Mouse (Mus musculus): ENCODE measurements at regions not wholly inside any gene's neighbourhood (a gene's known extent, or its start where the extent isn't known, plus 50 kb on each side); places are given as distances from the start of the nearest gene placed in this dataset.

DNA sequence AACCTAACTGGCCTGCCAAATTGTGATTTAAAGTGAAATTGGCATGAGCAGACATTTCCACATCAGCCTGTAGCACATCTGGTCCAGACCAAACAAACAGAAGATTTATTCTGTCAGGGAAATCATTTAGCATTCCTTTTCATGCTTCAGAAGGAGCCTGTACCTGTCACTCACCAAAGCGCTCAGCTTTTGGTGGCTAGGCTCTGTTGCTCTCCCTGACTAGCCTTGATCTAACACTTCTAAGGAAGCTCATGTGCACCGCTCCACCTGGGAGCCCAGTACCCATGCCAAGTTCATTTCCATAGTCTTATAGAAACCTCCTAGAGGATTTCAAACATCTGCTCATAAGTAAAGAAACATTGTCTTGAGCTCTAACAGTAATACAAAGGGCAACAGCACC lies 253.8 kb upstream of the Tfap2d start:
- H3K4me1 ChIP-seq = no peaks in the 10 kb centered on the region
- no peaks in the 10 kb centered on the region for H3K36me3 ChIP-seq
- ATAC-seq (ENCODE audit: low FRiP score, low read depth) = peak; percentile 76
- no peaks in the 10 kb centered on the region for H3K27me3 ChIP-seq
- no peak overlapping the region for H3K4me3 ChIP-seq
- no peak overlapping the region for H3K4me2 ChIP-seq (replicated peaks)
- no peak overlapping the region for H3K9ac ChIP-seq (replicated peaks)
- H3K9me3 ChIP-seq = no peaks in the 10 kb centered on the region
- WGBS = 69% methylated on average over 2 of the region's 2 CpGs
- no peak overlapping the region for H3K27ac ChIP-seq (replicated peaks)

DNA sequence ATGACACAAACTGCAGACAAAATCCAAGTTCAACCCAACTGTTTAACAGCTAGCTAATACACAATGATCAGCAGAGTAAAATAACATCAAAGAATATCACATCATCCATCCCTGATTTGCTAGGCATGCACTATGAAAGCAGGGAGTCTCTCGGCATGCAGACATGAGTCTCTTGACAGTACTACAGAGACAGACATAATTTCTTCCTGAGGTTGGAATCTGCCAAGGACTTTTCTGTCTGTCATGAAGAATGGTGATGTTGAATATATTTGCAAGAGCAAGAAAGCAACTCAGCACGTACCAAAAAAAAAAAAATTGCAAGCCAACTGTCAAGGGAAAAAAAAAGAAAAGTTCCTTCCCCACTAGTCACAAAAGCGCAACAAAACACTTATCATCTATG lies 245.4 kb upstream of the Tfap2d start:
- Histone ChIP-seq H3K27ac (replicated peaks) (no peak overlapping the region), H3K4me2 (replicated peaks) (no peak overlapping the region), H3K9ac (replicated peaks) (no peak overlapping the region), H3K4me1 (no peaks in the 10 kb centered on the region), H3K4me3 (no peak overlapping the region), H3K36me3 (no peaks in the 10 kb centered on the region), H3K27me3 (no peaks in the 10 kb centered on the region), H3K9me3 (no peaks in the 10 kb centered on the region)
- ATAC-seq (ENCODE audit: low FRiP score, low read depth) = no peak
- WGBS = 81% methylated on average over 3 of the region's 3 CpGs

DNA sequence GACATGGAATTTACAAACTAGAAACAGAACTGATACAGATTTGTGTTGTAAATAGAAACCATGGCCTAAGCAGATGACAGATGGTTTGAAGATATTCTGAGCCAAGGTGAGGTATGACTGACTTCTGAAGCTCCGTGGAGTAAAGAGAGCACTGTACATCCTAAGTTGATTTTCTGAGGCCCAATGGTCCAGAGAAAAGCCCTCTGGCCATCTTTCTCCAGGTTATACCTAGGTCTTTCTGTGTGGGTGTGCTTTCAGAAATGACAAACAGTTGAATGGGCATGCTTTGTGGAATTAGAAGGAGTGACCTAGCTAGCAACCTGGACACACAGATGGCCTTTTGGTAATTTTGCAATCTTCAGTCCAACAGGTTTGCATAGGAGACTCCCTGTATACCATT lies 199.6 kb upstream of the Tfap2d start:
- H3K4me1 ChIP-seq = no peaks in the 10 kb centered on the region
- no peak for ATAC-seq (ENCODE audit: low FRiP score, low read depth)
- no peak overlapping the region for H3K9ac ChIP-seq (replicated peaks)
- H3K9me3 ChIP-seq = no peaks in the 10 kb centered on the region
- H3K27ac ChIP-seq (replicated peaks) = no peak overlapping the region
- H3K4me2 ChIP-seq (replicated peaks) = no peak overlapping the region
- H3K27me3 ChIP-seq = no peaks in the 10 kb centered on the region
- 96% methylated on average over 1 of the region's 1 CpGs for WGBS
- no peak overlapping the region for H3K4me3 ChIP-seq
- H3K36me3 ChIP-seq = no peaks in the 10 kb centered on the region

DNA sequence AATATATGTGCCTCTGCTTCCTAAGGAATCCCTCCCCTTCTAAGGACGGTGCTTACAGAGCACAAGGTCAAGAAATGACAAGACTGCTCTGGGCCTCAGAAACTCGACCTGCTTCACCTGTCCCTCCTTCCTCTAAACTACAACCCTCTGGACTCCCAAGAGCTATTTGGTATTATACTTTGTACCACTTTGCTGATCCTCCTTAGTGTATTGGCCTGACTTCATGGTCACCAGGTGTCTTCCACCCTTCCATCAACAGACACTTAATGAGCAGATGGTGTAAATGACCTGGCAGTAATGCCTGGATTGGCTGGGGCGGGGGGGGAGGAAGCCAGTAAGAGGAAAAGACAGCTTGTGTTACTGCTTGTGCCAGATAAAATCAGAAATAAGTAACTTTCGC lies 199.1 kb upstream of the Tfap2d start:
- Histone ChIP-seq H3K9me3 (no peaks in the 10 kb centered on the region), H3K4me3 (no peak overlapping the region), H3K27me3 (no peaks in the 10 kb centered on the region), H3K36me3 (no peaks in the 10 kb centered on the region), H3K9ac (replicated peaks) (no peak overlapping the region), H3K27ac (replicated peaks) (no peak overlapping the region), H3K4me2 (replicated peaks) (no peak overlapping the region), H3K4me1 (no peaks in the 10 kb centered on the region)
- no peak for ATAC-seq (ENCODE audit: low FRiP score, low read depth)
- WGBS = 67% methylated on average over 4 of the region's 4 CpGs

DNA sequence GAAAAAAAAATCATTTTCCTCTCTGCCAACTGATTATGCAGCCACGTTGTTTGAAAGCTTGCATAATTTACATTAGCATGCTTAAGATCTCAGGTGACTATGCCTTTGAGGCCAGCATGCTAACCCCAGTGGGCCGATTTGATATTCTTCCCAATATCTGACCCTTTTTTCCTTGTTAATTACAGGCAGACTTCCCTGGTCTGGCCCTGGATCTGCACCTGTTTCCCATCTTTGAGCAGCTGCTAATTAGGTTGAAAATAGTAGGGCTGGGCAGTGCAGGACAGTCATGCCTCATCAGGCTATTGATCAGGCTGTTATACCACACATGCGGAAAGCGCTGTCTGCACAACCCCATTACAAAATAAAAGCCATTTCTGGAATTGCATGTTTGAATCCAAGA lies 191.2 kb upstream of the Tfap2d start:
- Histone ChIP-seq H3K4me2 (replicated peaks) (no peak overlapping the region), H3K27me3 (no peaks in the 10 kb centered on the region), H3K9ac (replicated peaks) (no peak overlapping the region), H3K27ac (replicated peaks) (no peak overlapping the region), H3K36me3 (no peaks in the 10 kb centered on the region), H3K4me3 (no peak overlapping the region), H3K4me1 (no peaks in the 10 kb centered on the region), H3K9me3 (no peaks in the 10 kb centered on the region)
- ATAC-seq (ENCODE audit: low FRiP score, low read depth) = peak; percentile 83
- 69% methylated on average over 4 of the region's 4 CpGs for WGBS

DNA sequence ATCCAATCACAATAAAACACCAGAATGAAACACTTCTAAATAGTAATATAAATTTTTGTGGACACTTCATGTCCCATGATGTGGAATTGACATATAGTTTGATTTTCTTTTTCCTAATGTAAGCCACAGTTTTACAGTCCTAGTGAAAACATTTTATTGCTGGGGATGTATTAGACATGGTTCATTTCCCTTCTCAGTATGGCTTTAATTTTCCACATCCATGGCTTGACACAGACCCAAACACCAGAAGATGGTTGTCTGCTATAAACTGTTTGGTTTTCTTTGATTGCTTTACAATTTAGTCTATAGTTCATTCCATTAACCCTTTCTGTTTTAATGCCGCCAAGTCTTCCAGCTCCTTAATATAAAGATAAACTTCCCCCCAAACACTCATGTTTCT lies 146.5 kb upstream of the Tfap2d start:
- Histone ChIP-seq H3K27me3 (no peaks in the 10 kb centered on the region), H3K4me1 (no peaks in the 10 kb centered on the region), H3K9ac (replicated peaks) (no peak overlapping the region), H3K4me2 (replicated peaks) (no peak overlapping the region), H3K27ac (replicated peaks) (no peak overlapping the region), H3K4me3 (no peak overlapping the region), H3K36me3 (no peaks in the 10 kb centered on the region), H3K9me3 (no peaks in the 10 kb centered on the region)
- ATAC-seq (ENCODE audit: low FRiP score, low read depth) = no peak
- 96% methylated on average over 1 of the region's 1 CpGs for WGBS

DNA sequence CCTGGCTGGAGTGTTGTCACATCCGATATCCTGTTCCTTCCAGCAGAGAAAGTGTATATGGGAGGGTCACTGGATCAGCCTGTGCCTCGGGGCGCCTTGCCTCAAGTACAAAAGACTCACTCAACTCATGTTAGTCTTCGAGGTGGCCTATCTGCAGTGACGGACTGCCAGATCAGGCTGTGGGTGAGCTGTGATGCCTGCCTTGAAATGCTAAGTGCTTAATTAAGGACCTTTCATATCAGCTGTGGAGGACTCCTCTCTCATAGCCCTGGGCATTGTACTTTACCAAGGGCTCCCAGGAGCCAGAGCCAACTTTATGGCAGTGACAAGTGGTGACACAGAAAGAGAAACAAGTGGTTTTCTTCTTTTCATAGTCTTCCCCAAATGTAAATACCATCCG lies 145.8 kb upstream of the Tfap2d start:
- WGBS = 65% methylated on average over 6 of the region's 6 CpGs
- no peak overlapping the region for H3K4me3 ChIP-seq
- no peaks in the 10 kb centered on the region for H3K36me3 ChIP-seq
- H3K4me1 ChIP-seq = no peaks in the 10 kb centered on the region
- no peak overlapping the region for H3K4me2 ChIP-seq (replicated peaks)
- no peaks in the 10 kb centered on the region for H3K9me3 ChIP-seq
- no peak overlapping the region for H3K27ac ChIP-seq (replicated peaks)
- H3K27me3 ChIP-seq = no peaks in the 10 kb centered on the region
- ATAC-seq (ENCODE audit: low FRiP score, low read depth) = peak; percentile 69; the same call in 1 of the 2 replicates
- H3K9ac ChIP-seq (replicated peaks) = no peak overlapping the region

DNA sequence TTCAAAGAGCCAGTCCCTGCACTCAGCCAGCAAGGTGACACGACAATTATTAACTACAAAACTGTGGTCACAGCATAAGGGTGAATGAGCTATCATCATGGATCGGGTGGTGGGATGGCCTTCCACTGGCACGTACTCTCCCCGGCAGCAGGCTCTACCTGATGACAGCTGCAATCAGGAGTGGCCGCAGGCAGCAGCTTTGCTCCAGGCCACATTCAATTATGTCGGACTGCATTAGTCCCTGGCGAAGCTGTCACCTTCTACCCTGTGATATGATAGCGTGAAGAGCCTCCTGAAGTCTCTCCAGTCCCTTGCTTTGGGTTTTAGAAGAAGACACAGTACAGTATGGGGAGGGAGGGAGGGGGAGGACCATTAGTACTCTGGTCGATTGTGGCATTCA lies 141.4 kb upstream of the Tfap2d start:
- no peaks in the 10 kb centered on the region for H3K36me3 ChIP-seq
- no peaks in the 10 kb centered on the region for H3K9me3 ChIP-seq
- ATAC-seq (ENCODE audit: low FRiP score, low read depth) = peak; percentile 29; the same call in 1 of the 2 replicates
- H3K4me2 ChIP-seq (replicated peaks) = no peak overlapping the region
- no peaks in the 10 kb centered on the region for H3K27me3 ChIP-seq
- no peak overlapping the region for H3K27ac ChIP-seq (replicated peaks)
- H3K9ac ChIP-seq (replicated peaks) = no peak overlapping the region
- WGBS = 72% methylated on average over 9 of the region's 9 CpGs
- H3K4me1 ChIP-seq = no peaks in the 10 kb centered on the region
- H3K4me3 ChIP-seq = no peak overlapping the region

DNA sequence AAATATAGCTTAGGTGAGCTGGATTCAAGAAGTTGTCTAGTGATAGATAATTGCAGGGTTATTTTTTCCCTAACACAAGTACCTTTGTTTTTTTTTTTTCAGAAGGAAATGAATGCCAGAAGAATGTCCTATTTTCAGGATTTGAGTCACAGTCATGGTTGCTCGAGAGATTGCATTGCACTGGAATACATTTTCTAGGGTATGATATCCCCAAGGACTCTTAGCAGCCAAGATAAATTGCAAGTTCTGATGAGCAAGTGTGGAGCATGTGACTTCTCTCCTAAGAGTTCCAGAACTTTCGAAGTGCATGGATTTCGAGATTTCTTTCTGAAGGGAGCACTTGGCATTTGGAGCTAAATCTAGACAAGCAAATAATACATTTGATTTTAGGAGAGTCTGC lies 140.9 kb upstream of the Tfap2d start:
- no peak overlapping the region for H3K4me3 ChIP-seq
- no peak for ATAC-seq (ENCODE audit: low FRiP score, low read depth)
- WGBS = 84% methylated on average over 3 of the region's 3 CpGs
- H3K4me2 ChIP-seq (replicated peaks) = no peak overlapping the region
- H3K9me3 ChIP-seq = no peaks in the 10 kb centered on the region
- H3K36me3 ChIP-seq = no peaks in the 10 kb centered on the region
- no peak overlapping the region for H3K9ac ChIP-seq (replicated peaks)
- no peaks in the 10 kb centered on the region for H3K4me1 ChIP-seq
- no peak overlapping the region for H3K27ac ChIP-seq (replicated peaks)
- H3K27me3 ChIP-seq = no peaks in the 10 kb centered on the region

DNA sequence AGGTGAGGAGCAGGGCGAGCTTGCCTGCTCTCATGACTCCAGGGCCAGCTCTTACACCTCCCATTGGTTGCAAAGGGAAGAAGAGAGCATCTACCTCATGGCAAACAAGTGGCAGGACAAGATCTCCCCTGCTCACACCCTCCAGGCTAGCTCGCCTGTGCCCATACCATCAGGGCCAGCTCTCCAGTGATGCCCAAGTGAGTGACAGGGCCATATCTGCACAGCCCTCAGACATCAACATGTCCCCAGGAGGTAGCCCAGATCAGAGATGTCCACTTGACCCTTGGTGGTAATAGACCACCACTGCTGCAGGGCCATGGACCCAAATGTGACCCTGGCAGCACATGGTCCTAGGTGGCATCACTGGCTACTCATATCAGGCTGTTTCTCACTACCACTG lies 133.9 kb upstream of the Tfap2d start:
- H3K4me1 ChIP-seq = no peaks in the 10 kb centered on the region
- no peak overlapping the region for H3K4me2 ChIP-seq (replicated peaks)
- no peaks in the 10 kb centered on the region for H3K9me3 ChIP-seq
- H3K36me3 ChIP-seq = no peaks in the 10 kb centered on the region
- H3K27me3 ChIP-seq = no peaks in the 10 kb centered on the region
- WGBS = 78% methylated on average over 2 of the region's 2 CpGs
- H3K27ac ChIP-seq (replicated peaks) = no peak overlapping the region
- H3K4me3 ChIP-seq = no peak overlapping the region
- no peak for ATAC-seq (ENCODE audit: low FRiP score, low read depth)
- H3K9ac ChIP-seq (replicated peaks) = no peak overlapping the region

DNA sequence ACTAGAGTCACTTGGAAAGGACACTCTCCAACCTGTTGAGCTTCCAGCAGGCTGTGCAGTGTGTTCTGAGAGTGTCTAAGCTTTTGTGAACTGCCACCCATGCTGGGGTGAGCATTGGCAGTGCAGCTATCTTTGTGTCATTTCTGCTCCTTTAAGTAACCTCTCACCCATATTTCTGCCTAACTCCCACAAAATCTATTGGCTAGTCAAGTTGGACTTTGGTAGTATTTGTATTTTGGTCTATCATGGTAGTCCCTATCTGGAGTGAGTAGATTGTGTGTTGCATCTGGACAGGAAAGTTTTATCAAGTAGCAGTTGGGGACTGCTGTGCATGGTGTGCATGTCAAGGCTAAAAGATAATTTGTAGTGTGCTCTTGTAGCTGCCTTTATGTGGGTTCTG lies 132.6 kb upstream of the Tfap2d start:
- ATAC-seq (ENCODE audit: low FRiP score, low read depth) = no peak
- Histone ChIP-seq H3K27ac (replicated peaks) (no peak overlapping the region), H3K27me3 (no peaks in the 10 kb centered on the region), H3K4me1 (no peaks in the 10 kb centered on the region), H3K9ac (replicated peaks) (no peak overlapping the region), H3K4me3 (no peak overlapping the region), H3K9me3 (no peaks in the 10 kb centered on the region), H3K36me3 (no peaks in the 10 kb centered on the region), H3K4me2 (replicated peaks) (no peak overlapping the region)

DNA sequence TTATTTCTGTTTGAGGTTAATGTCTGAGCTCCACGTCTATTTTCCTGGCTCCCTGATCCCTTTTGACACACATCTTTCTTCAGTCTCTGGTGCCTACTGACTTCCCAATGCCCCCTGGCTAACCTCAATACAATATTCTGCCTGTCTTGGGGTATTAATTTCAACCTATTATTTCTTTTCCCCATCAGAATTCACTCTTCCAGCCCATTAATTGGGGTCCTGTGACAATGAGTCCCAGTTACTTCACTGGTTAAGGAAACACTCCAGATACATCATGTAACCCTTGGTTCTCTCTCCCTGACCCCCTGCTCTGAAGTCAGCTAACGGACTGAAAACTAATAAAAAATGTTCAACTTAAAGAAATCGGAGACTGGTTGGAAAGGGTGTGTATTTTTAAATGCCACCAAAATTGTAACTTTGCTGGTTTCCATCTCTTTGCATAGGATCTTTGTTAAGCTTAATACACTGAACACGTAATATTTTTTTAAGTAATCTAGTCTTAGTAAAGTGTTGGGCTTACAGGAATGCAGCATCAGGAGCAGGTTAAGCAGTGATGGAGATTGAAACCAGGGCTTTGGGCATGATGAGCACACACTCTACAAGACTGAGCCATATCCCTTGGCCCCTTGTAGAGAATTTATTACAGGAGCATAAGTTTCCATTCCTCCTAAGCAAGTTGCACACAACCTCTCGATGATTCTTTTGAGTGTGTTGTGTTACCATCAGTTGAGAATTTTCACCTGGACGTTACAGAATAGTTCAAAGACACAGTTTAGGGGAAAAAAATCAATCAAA lies 128.8 kb upstream of the Tfap2d start:
- Histone ChIP-seq H3K9me3 (no peaks in the 10 kb centered on the region), H3K27me3 (no peaks in the 10 kb centered on the region), H3K27ac (replicated peaks) (no peak overlapping the region), H3K4me3 (no peak overlapping the region), H3K9ac (replicated peaks) (no peak overlapping the region), H3K4me1 (no peaks in the 10 kb centered on the region), H3K36me3 (no peaks in the 10 kb centered on the region), H3K4me2 (replicated peaks) (no peak overlapping the region)
- WGBS = 82% methylated on average over 6 of the region's 6 CpGs
- no peak for ATAC-seq (ENCODE audit: low FRiP score, low read depth)

DNA sequence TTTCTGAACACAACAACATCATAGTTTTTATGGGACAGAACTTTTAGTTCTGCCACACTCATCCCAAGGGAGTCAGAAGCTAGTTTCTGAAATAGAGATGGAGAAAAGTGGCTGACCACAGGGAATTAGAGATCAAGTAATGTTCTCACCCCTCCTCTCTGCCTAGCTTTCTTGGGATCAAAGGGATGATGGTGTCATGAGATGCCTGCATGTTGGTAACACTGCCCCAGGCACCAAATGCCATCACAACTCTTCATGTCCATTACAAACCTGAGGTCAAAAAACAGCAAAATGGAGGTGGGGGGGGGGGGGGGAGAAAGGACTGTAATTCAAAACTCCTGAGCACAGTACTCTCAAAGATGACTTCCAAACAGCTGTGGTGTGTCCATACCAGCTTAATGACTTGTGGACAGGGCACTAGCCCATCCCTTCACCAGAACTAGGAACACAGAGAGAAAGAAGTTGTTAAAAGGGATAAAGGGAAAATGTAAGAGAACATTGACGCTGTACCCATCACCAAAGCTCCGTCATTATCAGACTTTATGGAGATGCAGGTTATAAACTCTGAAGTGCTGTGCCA lies 127.9 kb upstream of the Tfap2d start:
- Histone ChIP-seq H3K36me3 (no peaks in the 10 kb centered on the region), H3K9ac (replicated peaks) (no peak overlapping the region), H3K27me3 (no peaks in the 10 kb centered on the region), H3K4me3 (no peak overlapping the region), H3K9me3 (no peaks in the 10 kb centered on the region), H3K4me1 (no peaks in the 10 kb centered on the region), H3K27ac (replicated peaks) (no peak overlapping the region), H3K4me2 (replicated peaks) (no peak overlapping the region)
- 88% methylated on average over 2 of the region's 2 CpGs for WGBS
- ATAC-seq (ENCODE audit: low FRiP score, low read depth) = no peak
